Mouse (Mus musculus) midbrain, embryonic 10.5 days (tissue): ENCODE measurements around the gene Xrra1. TPM values are rescaled to one million over a fixed set of nuclear protein-coding genes. Genes with fewer than 3 reads are reported as not detected.
A peak's percentile ranks its signal among the peaks of the same experiment; 100 is the strongest.
"Not testable (repeated sequence)": the region's sequence is repeated elsewhere in the genome, so short reads cannot be mapped to it uniquely, and the experiment has no call there.

ENCODE experiments used
- DNase-seq: peaks from one replicate; pipeline ENCODE4 v3.0.0-alpha.2; 2017; ENCODE audit warnings: low spot score
- H3K27ac ChIP-seq: fragments of 300-500 bp; sonication (generic); replicated peaks from 2 replicates; pipeline ENCODE4 v1.5.1; 2016; ENCODE audit warnings: mild to moderate bottlenecking
- H3K27me3 ChIP-seq: fragments of 300-500 bp; sonication (generic); 2 replicates; pipeline ENCODE4 v1.6.1; 2016; ENCODE audit warnings: low read depth, mild to moderate bottlenecking; ENCODE audit not compliant: poor library complexity, severe bottlenecking
- H3K36me3 ChIP-seq: fragments of 300-500 bp; sonication (generic); 2 replicates; pipeline ENCODE4 v1.6.1; 2016; ENCODE audit warnings: mild to moderate bottlenecking, moderate library complexity
- H3K4me1 ChIP-seq: fragments of 300-500 bp; sonication (generic); 2 replicates; pipeline ENCODE4 v1.6.1; 2016
- H3K4me3 ChIP-seq: fragments of 300-500 bp; sonication (generic); 2 replicates; pipeline ENCODE4 v1.5.1; 2016; ENCODE audit warnings: mild to moderate bottlenecking, moderate library complexity
- H3K9me3 ChIP-seq: fragments of 300-500 bp; sonication (generic); replicated peaks from 2 replicates; pipeline ENCODE4 v1.6.1; 2016; ENCODE audit warnings: mild to moderate bottlenecking
- WGBS: fragments of 180-500 bp; shearing (Covaris S2); methylation state at CpG from one replicate; pipeline ENCODE4 v1.1.7; 2016; 5-methylcytosine and 5-hydroxymethylcytosine counted together
- polyA plus RNA-seq: library from polyadenylated mRNA; unstranded; fragments of >200 nt; fragmentation: Nextera tagmentation; extraction: Ambion mirVana; gene quantifications from 2 replicates; pipeline ENCODE4 v1.2.1, GENCODE M21; 2016

Gene Xrra1
- polyA plus RNA-seq, 1 experiment from 2014 or later = 0.38 TPM

- Histone ChIP-seq H3K4me1 (peaks cover 21% of the 10 kb centered on the region), H3K27ac (no peak overlapping the region), H3K36me3 (0 out of 2 replicates have a peak, but pooled peaks cover 4% of the 10 kb centered on the region), H3K27me3 (peaks cover 39% of the 10 kb centered on the region), H3K4me3 (no peak overlapping the region), H3K9me3 (no peaks in the 10 kb centered on the region)
- 92% methylated on average over 10 of the region's 10 CpGs for WGBS
- DNase-seq = no peak
Measured at GRCm38 (mm10) chr7:99914316-99914715, 55.4 kb downstream of the Xrra1 start.

GRCm38 (mm10) chr7:99915511-99915910 lies 56.6 kb downstream of the Xrra1 start:
- H3K27ac ChIP-seq = no peak overlapping the region
- no peaks in the 10 kb centered on the region for H3K9me3 ChIP-seq
- peaks cover 21% of the 10 kb centered on the region for H3K4me1 ChIP-seq
- WGBS = 86% methylated on average over 2 of the region's 2 CpGs
- no peak for DNase-seq
- peaks cover 41% of the 10 kb centered on the region for H3K27me3 ChIP-seq
- peaks cover 13% of the 10 kb centered on the region for H3K36me3 ChIP-seq
- no peak overlapping the region for H3K4me3 ChIP-seq

- no peak overlapping the region for H3K27ac ChIP-seq
Measured at GRCm38 (mm10) chr7:99916741-99917319, 57.9 kb downstream of the Xrra1 start.

GRCm38 (mm10) chr7:99917320-99917844 lies 58.5 kb downstream of the Xrra1 start:
- H3K4me3 ChIP-seq = peak overlapping the region; percentile 54
- no peaks in the 10 kb centered on the region for H3K9me3 ChIP-seq
- peaks cover 21% of the 10 kb centered on the region for H3K4me1 ChIP-seq
- H3K27me3 ChIP-seq = peaks cover 41% of the 10 kb centered on the region
- 3% methylated on average over 36 of the region's 36 CpGs for WGBS
- peaks cover 27% of the 10 kb centered on the region for H3K36me3 ChIP-seq
- peak; percentile 48 for DNase-seq
- H3K27ac ChIP-seq = peak overlapping the region; percentile 13; the same call in 1 of the 2 replicates

More at GRCm38 (mm10) chr7:99916741-99917319, 57.9 kb downstream of the Xrra1 start:
- peaks cover 41% of the 10 kb centered on the region for H3K27me3 ChIP-seq
- H3K9me3 ChIP-seq = no peaks in the 10 kb centered on the region
- H3K4me3 ChIP-seq = peak overlapping the region; percentile 54
- WGBS = 6% methylated on average over 22 of the region's 22 CpGs
- peaks cover 24% of the 10 kb centered on the region for H3K36me3 ChIP-seq
- DNase-seq = peak; percentile 67
- H3K4me1 ChIP-seq = peaks cover 21% of the 10 kb centered on the region

- no peak overlapping the region for H3K4me3 ChIP-seq
- 95% methylated on average over 2 of the region's 2 CpGs for WGBS
- DNase-seq = no peak
- H3K27me3 ChIP-seq = peaks cover 41% of the 10 kb centered on the region
- no peaks in the 10 kb centered on the region for H3K9me3 ChIP-seq
- peaks cover 44% of the 10 kb centered on the region for H3K36me3 ChIP-seq
- peaks cover 21% of the 10 kb centered on the region for H3K4me1 ChIP-seq
- no peak overlapping the region for H3K27ac ChIP-seq
Measured at GRCm38 (mm10) chr7:99919164-99919563, 60.2 kb downstream of the Xrra1 start.

- Histone ChIP-seq H3K4me1 (peaks cover 21% of the 10 kb centered on the region), H3K4me3 (no peak overlapping the region), H3K27me3 (peaks cover 41% of the 10 kb centered on the region), H3K27ac (no peak overlapping the region), H3K36me3 (peaks cover 53% of the 10 kb centered on the region), H3K9me3 (no peaks in the 10 kb centered on the region)
- no peak for DNase-seq
- 92% methylated on average over 6 of the region's 6 CpGs for WGBS
Measured at GRCm38 (mm10) chr7:99919971-99920370, 61.1 kb downstream of the Xrra1 start.

- WGBS = 80% methylated on average over 2 of the region's 2 CpGs
- DNase-seq = no peak
- H3K27me3 ChIP-seq = peaks cover 40% of the 10 kb centered on the region
- H3K36me3 ChIP-seq = peaks cover 57% of the 10 kb centered on the region
- H3K27ac ChIP-seq = no peak overlapping the region
- no peak overlapping the region for H3K4me3 ChIP-seq
- no peaks in the 10 kb centered on the region for H3K9me3 ChIP-seq
- H3K4me1 ChIP-seq = peaks cover 21% of the 10 kb centered on the region
Measured at GRCm38 (mm10) chr7:99920416-99920815, 61.5 kb downstream of the Xrra1 start.

- Histone ChIP-seq H3K4me3 (no peak overlapping the region), H3K27me3 (no peaks in the 10 kb centered on the region), H3K4me1 (no peaks in the 10 kb centered on the region), H3K36me3 (peaks cover 75% of the 10 kb centered on the region), H3K27ac (no peak overlapping the region), H3K9me3 (no peaks in the 10 kb centered on the region)
- 82% methylated on average over 10 of the region's 10 CpGs for WGBS
- DNase-seq = peak; percentile 37
Measured at GRCm38 (mm10) chr7:99926916-99927714, 68.2 kb downstream of the Xrra1 start.

- no peak for DNase-seq
- no peak overlapping the region for H3K4me3 ChIP-seq
- H3K9me3 ChIP-seq = 0 out of 2 replicates have a peak, but pooled peaks cover 5% of the 10 kb centered on the region
- WGBS = 82% methylated on average over 1 of the region's 1 CpGs
- H3K36me3 ChIP-seq = peaks cover 89% of the 10 kb centered on the region
- no peaks in the 10 kb centered on the region for H3K4me1 ChIP-seq
- no peak overlapping the region for H3K27ac ChIP-seq
- no peaks in the 10 kb centered on the region for H3K27me3 ChIP-seq
Measured at GRCm38 (mm10) chr7:99935758-99936157, 76.8 kb downstream of the Xrra1 start.

GRCm38 (mm10) chr7:99940669-99941068 lies 81.8 kb downstream of the Xrra1 start:
- H3K4me3 ChIP-seq = no peak overlapping the region
- WGBS = 94% methylated on average over 1 of the region's 1 CpGs
- H3K27me3 ChIP-seq = no peaks in the 10 kb centered on the region
- no peak overlapping the region for H3K27ac ChIP-seq
- peaks cover 8% of the 10 kb centered on the region; the same call in 1 of the 2 replicates for H3K9me3 ChIP-seq
- no peaks in the 10 kb centered on the region for H3K4me1 ChIP-seq
- DNase-seq = no peak
- H3K36me3 ChIP-seq = peaks cover 91% of the 10 kb centered on the region

- WGBS = 96% methylated on average over 3 of the region's 3 CpGs
- Histone ChIP-seq H3K9me3 (peaks cover 12% of the 10 kb centered on the region; the same call in 1 of the 2 replicates), H3K4me1 (no peaks in the 10 kb centered on the region), H3K27ac (no peak overlapping the region), H3K36me3 (peaks cover 92% of the 10 kb centered on the region), H3K4me3 (no peak overlapping the region), H3K27me3 (no peaks in the 10 kb centered on the region)
- DNase-seq = no peak
Measured at GRCm38 (mm10) chr7:99944520-99944919, 85.6 kb downstream of the Xrra1 start.

- DNase-seq, H3K4me1 ChIP-seq, H3K27me3 ChIP-seq, H3K4me3 ChIP-seq, H3K27ac ChIP-seq: not testable (repeated sequence)
- Histone ChIP-seq H3K36me3 (peaks cover 91% of the 10 kb centered on the region), H3K9me3 (peaks cover 12% of the 10 kb centered on the region; the same call in 1 of the 2 replicates)
- WGBS = 95% methylated on average over 22 of the region's 22 CpGs
Measured at GRCm38 (mm10) chr7:99945012-99945411, 86.1 kb downstream of the Xrra1 start.

GRCm38 (mm10) chr7:99945939-99946338 lies 87.0 kb downstream of the Xrra1 start:
- Histone ChIP-seq H3K4me1 (no peaks in the 10 kb centered on the region), H3K9me3 (peaks cover 12% of the 10 kb centered on the region; the same call in 1 of the 2 replicates), H3K4me3 (no peak overlapping the region), H3K27ac (no peak overlapping the region), H3K36me3 (peaks cover 88% of the 10 kb centered on the region), H3K27me3 (no peaks in the 10 kb centered on the region)
- WGBS = 94% methylated on average over 3 of the region's 3 CpGs
- DNase-seq = no peak
